Mouse (Mus musculus) CD8-positive naive resting alpha-beta T cell, adult 2 months (primary cell): Measurements from ENCODE around the gene Susd1.

Experiments used
- DNase-seq, 2 experiments: peaks; one replicate each; pipeline ENCODE4 v3.0.0; 2022; ENCODE audit warnings: low read depth in 2 of 2, low spot score in 2 of 2

Gene Susd1

DNA sequence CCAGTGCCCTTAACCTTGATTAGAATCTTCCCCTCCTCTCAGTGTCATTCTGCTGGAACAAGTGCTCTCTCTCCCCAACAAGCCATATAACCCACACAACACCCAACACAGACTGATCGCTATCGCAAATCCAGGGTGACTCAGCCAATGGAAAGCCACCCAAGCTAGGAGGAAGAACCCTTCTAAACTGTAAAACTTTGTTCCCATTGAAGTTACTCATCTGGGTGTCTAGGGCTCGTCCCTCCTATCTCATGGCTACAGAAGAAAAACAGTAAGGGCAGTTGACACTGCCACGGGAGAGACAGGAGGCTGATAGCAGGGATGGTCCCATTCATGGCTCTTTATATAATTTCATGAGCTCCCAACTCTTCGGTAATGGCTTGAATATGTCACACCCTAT lies 114.1 kb downstream of the Susd1 start:
- DNase-seq: no peak

DNA sequence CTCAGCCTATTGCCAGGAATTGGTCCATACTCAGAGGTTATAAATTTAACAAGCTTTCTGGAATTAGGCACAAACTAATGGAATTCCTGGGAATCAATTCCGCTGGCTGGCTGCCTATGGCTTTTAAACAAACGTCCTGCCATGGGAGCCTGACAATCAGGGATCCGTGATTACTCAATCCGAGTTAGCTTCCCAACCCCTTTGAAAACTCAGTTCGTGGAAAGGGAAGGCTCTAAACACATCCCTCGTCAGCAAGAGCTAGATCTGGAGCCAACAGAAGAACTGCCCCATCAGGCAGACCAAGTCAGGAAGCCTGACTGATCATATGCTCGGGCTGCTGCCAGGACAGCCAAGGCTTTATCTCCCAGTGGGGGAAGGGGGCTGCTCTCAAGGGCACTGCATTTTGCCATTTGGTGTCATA lies 115.2 kb downstream of the Susd1 start:
- DNase-seq: no peak

- DNase-seq: no peak
Measured at GRCm38 (mm10) chr4:59322733-59323132, 115.7 kb downstream of the Susd1 start.

- DNase-seq: no peak
Measured at GRCm38 (mm10) chr4:59322056-59322455, 116.4 kb downstream of the Susd1 start.

DNA sequence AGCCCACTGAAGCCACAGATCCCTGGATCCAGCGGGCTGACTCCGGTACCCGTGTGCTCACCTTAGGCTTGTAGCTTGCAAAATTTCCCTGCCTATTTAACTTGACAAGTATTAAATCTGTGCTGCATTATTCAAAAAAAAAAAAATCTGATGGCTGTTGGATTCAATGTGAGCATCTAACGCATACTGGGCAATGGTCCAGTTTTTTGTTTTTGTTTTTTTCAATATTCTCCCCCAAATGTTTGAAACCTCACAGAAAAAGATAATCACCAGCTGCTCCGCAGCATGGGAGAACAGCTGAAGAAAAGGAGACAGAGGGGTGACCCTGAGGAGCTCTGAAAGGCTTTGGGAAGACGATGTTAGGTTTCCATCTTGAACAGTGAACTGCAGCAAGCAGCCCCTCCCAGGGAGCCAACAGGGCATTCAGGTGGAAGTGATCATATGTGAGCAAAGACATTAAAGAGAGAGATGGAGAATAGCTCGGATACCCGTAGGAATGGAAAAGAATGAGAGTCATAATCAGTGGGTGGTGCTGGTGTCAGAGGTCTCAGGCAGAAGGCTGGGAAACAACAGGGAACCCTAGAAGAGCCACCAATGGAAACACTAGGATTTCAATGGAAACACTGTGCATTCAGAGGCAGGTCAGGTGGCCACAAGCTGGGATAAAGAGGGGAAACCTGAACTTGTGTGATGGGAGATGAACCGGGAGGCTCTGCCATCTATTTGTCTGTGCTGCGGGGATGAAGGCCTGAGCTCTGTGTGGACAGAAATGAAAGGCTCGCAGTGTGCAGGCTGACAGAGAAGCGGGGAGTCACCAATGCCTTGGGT lies 117.0 kb downstream of the Susd1 start:
- no peak for DNase-seq

DNA sequence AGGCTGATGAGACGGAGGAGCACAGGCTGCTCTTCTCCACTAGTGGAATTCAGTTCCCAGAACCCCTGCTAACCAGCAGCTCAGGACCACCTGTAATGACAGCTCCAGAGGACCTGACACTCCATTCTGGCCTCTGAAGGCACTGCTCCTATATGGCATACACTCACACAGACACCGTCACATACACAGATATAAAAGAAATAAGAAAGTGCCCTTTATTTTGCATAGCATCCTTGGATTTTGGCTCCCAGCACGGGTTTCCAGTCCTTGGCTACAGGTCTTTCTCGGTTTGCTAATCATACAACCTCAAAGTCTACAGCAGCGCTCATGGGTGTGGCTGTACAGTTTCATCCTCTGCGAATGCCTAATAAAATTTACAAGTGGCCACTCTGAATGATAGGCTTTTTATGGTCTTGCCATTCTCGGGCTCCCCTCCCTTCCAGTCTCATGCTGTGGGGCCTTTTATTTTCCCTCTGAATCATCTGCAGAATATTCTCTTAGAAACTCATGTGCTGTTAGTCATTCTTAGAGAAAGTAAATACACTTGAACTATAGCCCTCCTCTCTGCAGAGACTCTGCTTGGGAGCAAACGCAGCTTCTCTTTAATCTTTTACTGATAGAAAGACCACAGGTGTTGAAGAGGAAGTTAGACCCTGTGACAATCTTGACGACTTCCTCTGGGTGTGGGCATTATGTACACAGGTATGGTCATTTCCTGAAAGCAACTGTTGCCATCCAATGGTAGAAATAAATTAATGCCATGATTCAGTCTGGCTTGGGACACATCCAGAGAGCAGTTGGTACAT lies 119.1 kb downstream of the Susd1 start:
- peak; percentile 34 to 44 for DNase-seq

- no peak for DNase-seq
Measured at GRCm38 (mm10) chr4:59318602-59319001, 119.8 kb downstream of the Susd1 start.

DNA sequence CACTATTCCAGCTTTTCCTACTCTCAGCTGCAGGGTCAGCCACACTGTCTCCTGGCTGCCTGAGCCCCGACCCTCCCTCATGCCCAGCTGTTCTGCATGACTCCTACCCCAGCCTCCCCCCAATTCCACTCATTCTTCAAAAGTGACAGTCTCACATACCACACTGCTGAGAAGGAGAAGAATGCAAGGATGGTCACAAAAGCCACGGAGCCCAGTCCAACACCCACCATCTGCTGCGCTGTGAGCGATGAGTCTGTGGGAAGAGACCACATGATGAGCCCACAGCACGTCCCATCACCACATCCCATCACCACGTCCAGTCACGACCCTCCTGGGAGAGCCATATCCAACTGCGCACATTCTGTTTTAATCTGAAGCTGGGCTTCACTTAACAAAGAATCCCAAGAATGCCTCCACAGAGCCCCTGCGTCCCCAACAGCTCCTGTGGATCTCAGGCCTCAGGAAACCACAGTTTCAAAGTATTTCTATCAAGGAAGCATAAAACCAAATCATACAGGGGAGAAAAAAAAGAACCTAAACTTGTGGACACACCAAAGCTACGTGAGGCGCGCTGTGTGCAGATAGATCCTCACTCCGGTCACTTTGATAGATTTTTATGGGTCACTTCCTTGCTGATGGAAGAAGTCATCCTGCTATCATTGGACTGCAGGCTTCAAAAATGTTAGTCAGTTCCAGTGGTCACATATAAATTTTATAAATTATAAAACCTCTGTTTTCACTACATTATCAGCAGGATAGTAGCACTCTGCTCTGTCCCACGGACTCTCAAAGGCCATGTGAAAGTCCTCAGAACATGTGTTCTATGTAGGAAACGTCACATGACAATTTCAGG lies 122.7 kb downstream of the Susd1 start:
- no peak for DNase-seq

GRCm38 (mm10) chr4:59314939-59315552 lies 123.4 kb downstream of the Susd1 start:
- no peak for DNase-seq

- DNase-seq: no peak
Measured at GRCm38 (mm10) chr4:59312945-59313344, 125.5 kb downstream of the Susd1 start.

- DNase-seq: no peak
Measured at GRCm38 (mm10) chr4:59310590-59310989, 127.8 kb downstream of the Susd1 start.

DNA sequence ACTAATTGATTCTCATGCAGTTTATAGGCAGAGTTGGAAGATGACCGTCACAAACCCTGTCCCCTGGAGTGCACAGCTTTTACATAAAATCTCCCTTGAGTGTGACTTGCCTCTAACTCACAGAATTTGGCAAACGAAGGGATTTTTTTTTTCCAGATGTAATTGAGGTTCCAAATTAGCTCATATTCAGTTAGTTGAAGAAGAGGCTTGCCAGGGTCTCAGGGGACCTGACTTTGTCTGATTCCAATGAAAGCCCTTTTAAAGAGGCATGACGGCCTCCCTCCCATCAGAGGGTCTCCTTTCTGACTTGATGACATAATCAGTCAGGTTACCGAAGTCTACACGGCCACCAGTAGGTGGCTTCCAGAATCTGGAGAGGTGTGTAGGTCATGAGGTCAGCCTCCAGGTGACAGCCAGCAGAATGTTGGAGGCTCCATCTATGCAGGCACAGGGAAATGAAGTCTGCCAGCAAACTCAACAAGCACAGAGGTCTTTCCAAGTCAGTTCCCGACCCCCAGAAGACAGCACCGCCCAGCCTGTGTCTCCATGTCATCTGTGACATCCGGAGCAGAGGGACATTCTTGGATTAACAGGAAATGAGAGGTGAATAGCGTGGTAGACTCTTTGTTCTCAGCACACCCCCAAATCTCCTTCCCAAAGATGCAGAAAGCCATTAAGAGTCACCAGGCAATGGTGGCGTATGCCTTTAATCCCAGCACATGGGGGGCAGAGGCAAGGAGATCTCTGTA lies 130.4 kb downstream of the Susd1 start:
- DNase-seq: no peak

GRCm38 (mm10) chr4:59302387-59302786 lies 136.0 kb downstream of the Susd1 start:
- no peak for DNase-seq

GRCm38 (mm10) chr4:59301025-59301815 lies 137.2 kb downstream of the Susd1 start:
- DNase-seq: no peak

GRCm38 (mm10) chr4:59298719-59299496 lies 139.5 kb downstream of the Susd1 start:
- no peak for DNase-seq

- no peak for DNase-seq
Measured at GRCm38 (mm10) chr4:59295127-59295526, 143.3 kb downstream of the Susd1 start.

- no peak for DNase-seq
Measured at GRCm38 (mm10) chr4:59294661-59295060, 143.8 kb downstream of the Susd1 start.

GRCm38 (mm10) chr4:59291914-59292718 lies 146.3 kb downstream of the Susd1 start:
- DNase-seq: no peak
